Mouse (Mus musculus): ENCODE data around the gene Krt35. TPM values are rescaled to one million over a fixed set of nuclear protein-coding genes. Genes with fewer than 3 reads are reported as not detected.

The Krt35 gene
- not detected for total RNA-seq (2021)

GRCm38 (mm10) chr11:100096141-100096540 is at the start of gene Krt35:
Krt35 (minus strand) TSS chr11:100096241.
- no peak for DNase-seq

- no peak for DNase-seq
These were observed 49.1 kb upstream of the Krt35 start for GRCm38 (mm10) chr11:100145104-100145503.

GRCm38 (mm10) chr11:100140966-100141365 is 44.9 kb upstream of the Krt35 start:
- DNase-seq = no peak

- DNase-seq = no peak
These were observed 43.4 kb upstream of the Krt35 start for GRCm38 (mm10) chr11:100139391-100139790.

- no peak for DNase-seq
These were observed 42.8 kb upstream of the Krt35 start for GRCm38 (mm10) chr11:100138809-100139208.

- no peak for DNase-seq
These were observed 41.7 kb upstream of the Krt35 start for GRCm38 (mm10) chr11:100137693-100138092.

GRCm38 (mm10) chr11:100136559-100136958 is 40.5 kb upstream of the Krt35 start:
- no peak for DNase-seq

GRCm38 (mm10) chr11:100135731-100136130 is 39.7 kb upstream of the Krt35 start, which contains the start of gene Krt15:
Krt15 (minus strand) TSS chr11:100135928.
- DNase-seq = no peak

GRCm38 (mm10) chr11:100124901-100125300 is 28.9 kb upstream of the Krt35 start:
- DNase-seq = no peak

- no peak for DNase-seq
These were observed 25.4 kb upstream of the Krt35 start, which contains the start of gene Krt13 for GRCm38 (mm10) chr11:100121466-100121865. Krt13 (minus strand) TSS chr11:100121566.

- no peak for DNase-seq
These were observed 24.3 kb upstream of the Krt35 start for GRCm38 (mm10) chr11:100120331-100120730.

GRCm38 (mm10) chr11:100113742-100114029 is 17.6 kb upstream of the Krt35 start:
- no peak for DNase-seq

GRCm38 (mm10) chr11:100112935-100113741 is 17.1 kb upstream of the Krt35 start:
- no peak for DNase-seq

- DNase-seq = no peak
These were observed 9.6 kb upstream of the Krt35 start, which contains the start of gene Krt36 for GRCm38 (mm10) chr11:100105576-100106122. Krt36 (minus strand) TSS chr11:100105626.

- no peak for DNase-seq
These were observed 6.8 kb upstream of the Krt35 start for GRCm38 (mm10) chr11:100102693-100103429.

GRCm38 (mm10) chr11:100100391-100100790 is 4.3 kb upstream of the Krt35 start:
- DNase-seq = no peak

GRCm38 (mm10) chr11:100097819-100098218 is 1.8 kb upstream of the Krt35 start:
- no peak for DNase-seq

GRCm38 (mm10) chr11:100088378-100089025 is 7.5 kb downstream of the Krt35 start:
- DNase-seq = no peak

- no peak for DNase-seq
These were observed 8.2 kb downstream of the Krt35 start, which contains the start of gene Krt32 for GRCm38 (mm10) chr11:100087861-100088260. Krt32 (minus strand) TSS chr11:100088226.

- DNase-seq = no peak
These were observed 22.2 kb downstream of the Krt35 start for GRCm38 (mm10) chr11:100073873-100074272.

GRCm38 (mm10) chr11:100067293-100068036 is 28.6 kb downstream of the Krt35 start:
- DNase-seq = no peak

Data from layer of hippocampus, postnatal 36 days (tissue).